Mouse (Mus musculus) large intestine, adult 2 months (tissue): ENCODE results near the gene Bri3. TPM values are rescaled to one million over a fixed set of nuclear protein-coding genes. Genes with fewer than 3 reads are reported as not detected.

Source experiments
- DNase-seq: peaks from one replicate; pipeline ENCODE4 v3.0.0-alpha.2; 2012; ENCODE audit warnings: low read depth, low spot score
- WGBS: fragments of 180-500 bp; shearing (Covaris S2); methylation state at CpG from one replicate; pipeline ENCODE4 v1.1.7; 2018; 5-methylcytosine and 5-hydroxymethylcytosine counted together
- polyA plus RNA-seq: library from polyadenylated mRNA; depleted of rRNA; stranded (reverse); fragments of >200 nt; gene quantifications from 2 replicates; pipeline ENCODE4 v1.2.3, GENCODE M21; 2012

The Bri3 gene
- polyA plus RNA-seq, 1 experiment, result 134 TPM

DNA sequence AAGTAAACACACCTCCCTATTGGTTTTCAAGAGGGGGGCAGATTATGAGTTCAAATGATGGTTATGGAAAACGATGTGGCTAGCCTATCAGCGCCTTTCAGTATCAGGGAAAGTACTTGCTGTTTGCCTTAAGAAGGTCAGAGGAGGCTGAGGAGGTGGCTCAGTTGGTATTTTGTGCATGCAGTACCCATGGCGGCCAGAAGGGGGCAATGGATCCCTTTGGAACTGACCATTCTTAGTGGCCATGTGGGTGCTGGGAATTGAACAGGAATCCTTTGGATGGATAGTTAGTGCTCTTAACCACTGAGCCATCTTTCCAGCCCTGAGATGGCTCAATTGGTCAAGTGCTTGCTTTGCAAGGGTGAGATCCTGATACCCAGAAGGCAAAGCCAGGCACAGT is 139.7 kb downstream of the Bri3 start:
- WGBS, result 76% methylated on average over 3 of the region's 3 CpGs
- no peak for DNase-seq

GRCm38 (mm10) chr5:144387851-144388250 is 143.6 kb downstream of the Bri3 start:
- WGBS, result 13% methylated on average over 6 of the region's 6 CpGs
- no peak for DNase-seq

DNA sequence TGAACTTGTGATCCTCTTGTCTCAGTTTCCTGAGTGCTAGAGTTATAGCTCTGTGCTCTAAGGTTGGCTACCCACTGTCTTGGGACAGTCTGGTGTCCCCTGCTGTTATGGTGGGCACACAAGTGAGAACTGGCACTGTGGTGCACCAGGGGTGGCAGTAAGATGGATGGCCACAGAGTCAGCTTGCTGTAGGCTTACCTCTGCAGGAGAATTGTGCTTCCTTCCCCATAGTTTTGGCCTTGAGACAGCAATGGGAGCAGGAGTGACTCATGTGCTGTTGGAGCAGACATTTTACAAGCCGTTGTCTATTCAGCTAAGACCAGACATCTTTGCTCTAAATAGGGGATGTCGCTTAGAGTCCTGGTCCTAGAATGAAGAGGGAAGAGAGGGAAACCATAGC is 149.9 kb downstream of the Bri3 start:
- DNase-seq, result no peak
- WGBS, result 71% methylated on average over 2 of the region's 2 CpGs

DNA sequence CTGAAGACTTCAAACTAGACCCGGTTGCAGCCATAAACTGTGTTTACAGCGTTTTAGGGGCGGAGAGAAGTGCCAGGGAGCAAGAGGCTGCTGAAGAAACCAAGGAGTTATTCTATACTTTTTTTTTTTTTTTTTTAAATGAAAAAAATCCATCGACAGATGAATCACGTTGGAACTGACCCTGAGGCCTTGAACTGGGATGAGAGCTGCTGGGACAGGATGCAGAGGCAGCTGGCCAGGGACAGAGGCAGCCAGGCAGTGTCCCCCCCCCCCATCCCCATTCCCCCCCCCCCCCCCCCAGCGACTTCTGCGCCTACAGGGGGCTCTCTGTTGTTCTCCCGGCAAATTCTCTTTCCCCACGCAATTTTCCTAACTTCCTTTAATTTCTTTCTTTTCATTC is 153.3 kb downstream of the Bri3 start:
- DNase-seq, result no peak
- 12% methylated on average over 8 of the region's 9 CpGs for WGBS

DNA sequence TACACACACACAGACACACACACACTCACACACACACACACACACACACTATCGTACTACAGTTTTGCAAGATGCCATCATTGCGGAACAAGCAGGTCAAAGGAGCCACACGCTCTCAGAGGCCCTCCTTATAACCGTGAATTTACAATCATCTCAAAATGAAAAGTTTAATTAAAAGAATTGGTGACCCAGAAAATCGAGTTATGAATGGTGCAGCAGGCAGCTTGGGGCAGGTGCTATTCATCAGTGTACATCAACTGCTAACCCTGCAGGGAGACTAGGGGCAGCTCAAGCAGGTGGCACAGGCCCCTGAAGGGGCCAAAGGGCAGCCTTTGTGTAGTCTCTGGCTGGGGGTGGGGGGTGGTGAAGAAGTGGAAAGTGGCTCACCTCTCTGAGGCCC is 156.6 kb downstream of the Bri3 start:
- DNase-seq, result no peak
- WGBS, result 77% methylated on average over 5 of the region's 5 CpGs

GRCm38 (mm10) chr5:144406256-144406655 is 162.0 kb downstream of the Bri3 start:
- 77% methylated on average over 11 of the region's 11 CpGs for WGBS
- no peak for DNase-seq

DNA sequence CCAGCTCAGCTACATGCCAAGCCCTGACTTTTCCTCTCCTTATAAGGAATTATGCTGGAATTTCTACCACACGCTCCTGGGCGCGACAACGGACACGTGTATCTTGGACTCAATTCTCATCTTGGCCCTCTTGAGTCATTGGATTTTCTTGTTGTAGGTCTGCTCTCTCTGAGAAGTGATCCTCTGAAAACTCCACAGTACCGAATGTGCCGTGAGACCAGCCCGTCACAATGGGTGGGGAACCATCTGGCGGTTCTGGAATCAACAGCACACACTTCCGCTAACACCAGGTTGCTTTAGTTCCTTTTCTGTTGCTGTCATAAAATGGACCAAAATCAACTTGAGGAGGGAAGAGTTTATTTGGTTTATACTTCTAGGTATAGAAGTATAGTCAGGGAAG is 166.4 kb downstream of the Bri3 start:
- DNase-seq, result no peak
- 96% methylated on average over 10 of the region's 10 CpGs for WGBS

DNA sequence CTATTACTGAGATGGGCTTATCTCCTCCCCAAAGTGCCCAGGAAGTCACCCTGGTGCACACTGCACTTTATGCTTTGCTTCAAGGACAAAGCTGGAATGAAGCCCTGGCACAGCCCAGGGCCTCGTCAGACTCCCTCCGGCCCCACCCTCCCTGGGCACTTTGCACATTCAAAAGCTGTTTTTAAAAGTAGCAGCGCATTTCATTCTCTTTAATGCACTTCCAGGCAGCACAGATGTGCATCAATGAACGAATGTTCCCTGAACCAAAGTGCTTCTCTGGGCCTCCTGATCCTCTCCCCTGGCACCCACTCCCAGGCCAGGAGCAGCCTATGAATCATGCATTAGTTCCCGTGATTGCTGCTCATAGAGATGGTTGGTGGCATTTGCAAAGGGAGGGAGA is 167.5 kb downstream of the Bri3 start:
- WGBS, result 14% methylated on average over 5 of the region's 5 CpGs
- DNase-seq, result no peak

DNA sequence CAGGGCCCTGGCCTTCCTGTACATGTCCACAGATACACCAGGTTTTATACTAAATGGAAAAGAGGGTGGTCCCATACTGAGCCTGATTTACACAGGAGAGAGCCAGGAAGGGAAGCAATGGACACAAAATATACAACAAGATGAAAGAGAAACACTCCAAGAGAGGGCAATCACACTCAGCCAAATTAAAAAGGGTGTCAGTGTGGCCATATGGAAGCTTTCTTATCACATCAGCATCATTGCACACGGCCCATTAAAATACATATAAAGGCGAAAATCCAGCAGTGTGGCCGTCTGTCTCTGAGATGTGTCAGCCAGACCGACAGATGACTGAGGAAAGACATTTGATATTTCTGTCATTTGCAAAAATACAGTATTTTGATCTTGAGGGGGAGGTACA is 168.5 kb downstream of the Bri3 start:
- 64% methylated on average over 4 of the region's 4 CpGs for WGBS

GRCm38 (mm10) chr5:144418456-144418855 is 174.2 kb downstream of the Bri3 start:
- DNase-seq, result no peak
- 83% methylated on average over 12 of the region's 12 CpGs for WGBS

More for the DNA sequence above, 168.5 kb downstream of the Bri3 start:
- DNase-seq, result no peak

DNA sequence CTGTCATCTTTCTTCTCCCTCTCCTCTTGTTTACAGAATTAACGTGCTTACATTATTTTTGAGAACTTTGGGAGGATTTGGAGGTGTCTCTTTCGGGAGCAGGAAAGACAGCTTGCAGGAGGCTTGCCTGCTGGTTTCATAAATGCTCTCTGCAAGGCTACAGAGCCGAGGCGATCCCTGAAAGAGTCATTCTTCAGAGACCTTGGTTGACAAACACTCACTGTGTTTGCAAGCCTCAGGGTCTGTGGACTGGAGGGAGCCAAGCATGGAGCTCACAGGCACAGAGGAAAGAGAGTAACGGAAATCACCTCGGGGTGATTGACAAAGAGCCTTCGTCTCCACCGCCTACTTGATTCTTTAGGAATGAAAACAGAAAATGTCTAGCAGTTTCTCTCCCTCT is 175.8 kb downstream of the Bri3 start:
- 80% methylated on average over 8 of the region's 8 CpGs for WGBS
- no peak for DNase-seq

DNA sequence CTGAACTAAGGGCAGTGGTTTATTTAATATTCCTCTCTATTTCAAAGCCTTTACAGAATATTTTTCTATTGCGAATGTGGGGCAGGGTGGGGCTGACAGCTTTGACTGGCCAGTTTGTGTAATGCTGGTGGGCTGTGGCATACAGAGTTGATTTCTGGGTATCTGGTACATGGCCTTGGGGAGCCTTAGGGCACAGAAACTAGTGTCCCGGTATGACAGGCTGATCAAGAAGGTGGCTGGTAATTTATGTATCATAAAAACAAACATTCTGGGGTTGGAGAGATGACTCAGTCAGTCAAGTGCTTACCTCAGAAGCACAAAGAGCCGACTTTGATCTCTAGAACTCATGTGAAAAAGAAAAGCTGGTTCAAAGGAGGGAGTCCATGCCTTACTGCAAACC is 182.5 kb downstream of the Bri3 start:
- DNase-seq, result no peak
- WGBS, result 28% methylated on average over 3 of the region's 3 CpGs

- DNase-seq, result no peak
- 27% methylated on average over 9 of the region's 9 CpGs for WGBS
Measured at GRCm38 (mm10) chr5:144427861-144428260, 183.6 kb downstream of the Bri3 start.

- WGBS, result 83% methylated on average over 6 of the region's 6 CpGs
- DNase-seq, result no peak
Measured at GRCm38 (mm10) chr5:144431481-144431880, 187.2 kb downstream of the Bri3 start.

- no peak for DNase-seq
- 72% methylated on average over 10 of the region's 10 CpGs for WGBS
Measured at GRCm38 (mm10) chr5:144439286-144440040, 195.2 kb downstream of the Bri3 start.

- WGBS, result 88% methylated on average over 12 of the region's 12 CpGs
- no peak for DNase-seq
Measured at GRCm38 (mm10) chr5:144441831-144442271, 197.6 kb downstream of the Bri3 start.

DNA sequence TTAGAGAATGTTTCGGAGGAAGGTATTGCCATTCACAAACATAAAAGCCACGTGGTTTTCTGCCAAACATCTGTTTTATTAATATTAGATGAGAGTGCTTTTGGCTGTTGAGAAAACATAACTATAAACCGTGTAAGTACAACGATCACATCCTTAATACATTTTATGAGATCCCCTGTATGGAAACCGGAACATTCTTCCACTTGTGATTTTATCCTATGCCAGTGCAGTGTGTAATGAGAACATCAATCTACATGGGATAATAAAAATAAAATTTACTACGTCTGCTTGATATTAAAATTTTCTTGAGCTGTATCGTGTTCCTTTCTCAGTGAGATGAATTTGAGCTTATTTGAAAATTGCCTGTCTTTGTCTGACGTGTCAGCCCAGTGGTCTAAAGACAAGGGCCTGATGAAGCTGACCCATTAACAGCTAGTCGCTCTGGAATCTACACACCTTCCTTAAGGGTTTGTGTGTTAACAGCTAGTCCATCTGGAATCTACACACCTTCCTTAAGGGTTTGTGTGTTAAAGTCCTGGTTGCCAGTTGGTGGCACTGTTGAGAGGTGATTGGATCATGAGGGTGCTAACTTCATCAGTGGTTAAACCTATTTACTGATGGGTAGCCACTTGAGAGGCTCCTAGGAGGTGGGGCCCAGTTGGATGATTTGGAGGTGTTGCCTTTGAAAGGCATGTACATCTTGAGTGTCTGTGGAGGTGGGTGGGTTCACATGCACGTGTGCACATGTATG is 202.4 kb downstream of the Bri3 start:
- WGBS, result 54% methylated on average over 10 of the region's 10 CpGs
- DNase-seq, result peak; percentile 50

- DNase-seq, result peak; percentile 79
- 25% methylated on average over 8 of the region's 8 CpGs for WGBS
Measured at GRCm38 (mm10) chr5:144447226-144447616, 203.0 kb downstream of the Bri3 start.

GRCm38 (mm10) chr5:144447975-144448374 is 203.7 kb downstream of the Bri3 start:
- 13% methylated on average over 5 of the region's 5 CpGs for WGBS
- no peak for DNase-seq

DNA sequence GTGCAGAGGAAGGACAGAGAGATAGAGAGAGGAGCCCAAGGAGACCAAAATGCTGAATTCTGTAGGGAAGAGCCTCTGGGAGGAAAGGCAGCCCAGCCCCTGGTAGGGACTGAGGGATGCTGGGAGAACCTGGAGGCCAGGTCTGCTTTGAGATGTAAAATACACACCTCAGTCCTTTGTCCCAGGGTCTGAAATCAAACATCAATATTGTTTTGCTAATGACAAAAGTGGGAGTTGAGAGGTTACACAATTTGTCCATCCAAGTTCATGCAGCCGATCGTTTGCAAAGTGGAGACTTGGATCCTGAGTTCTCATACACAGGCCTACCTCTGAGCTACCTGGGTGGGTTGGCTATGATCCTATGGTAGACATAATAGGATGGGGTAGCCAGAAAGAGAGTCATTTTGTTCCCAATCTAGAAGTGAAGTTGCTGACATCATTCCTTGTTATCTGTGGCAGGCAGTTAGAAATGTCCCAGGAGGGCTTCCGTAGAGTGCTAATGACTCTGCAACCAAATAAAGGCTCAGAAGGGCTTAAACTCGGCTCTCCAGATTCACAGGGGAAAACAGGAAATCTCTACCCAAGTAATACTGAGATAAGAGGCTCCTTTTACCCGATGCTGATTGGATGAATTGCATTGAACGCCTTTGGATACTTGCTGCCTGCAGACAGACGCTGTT is 208.7 kb downstream of the Bri3 start:
- 55% methylated on average over 7 of the region's 7 CpGs for WGBS
- no peak for DNase-seq
